Mouse (Mus musculus): ENCODE results near the gene Ctdsp1. TPM values are rescaled to one million over a fixed set of nuclear protein-coding genes. Genes with fewer than 3 reads are reported as not detected.

The Ctdsp1 gene
- polyA plus RNA-seq, 1 experiment from 2014 or later, result 86.8 TPM

GRCm38 (mm10) chr1:74357531-74357930, 33.8 kb upstream of the Ctdsp1 start:
- ATAC-seq (replicated peaks; ENCODE audit: low FRiP score, low TSS enrichment, low read depth) (no peak), DNase-seq (ENCODE audit: low spot score) (no peak)
- Histone ChIP-seq H3K36me3 (ENCODE audit: control insufficient read depth, insufficient read depth, low read length) (no peaks in the 10 kb centered on the region), H3K4me3 (ENCODE audit: low read depth, low read length) (no peak overlapping the region), H3K4me1 (replicated peaks; ENCODE audit: control insufficient read depth, insufficient read depth, low read length) (no peaks in the 10 kb centered on the region), H3K27me3 (replicated peaks; ENCODE audit: control insufficient read depth, insufficient read depth, low read length) (no peaks in the 10 kb centered on the region), H3K9me3 (ENCODE audit: control insufficient read depth, low read length) (no peaks in the 10 kb centered on the region), H3K27ac (ENCODE audit: low read depth) (no peak overlapping the region), H3K4me2 (ENCODE audit: low read length) (no peak overlapping the region), H3K9ac (ENCODE audit: low read length) (no peak overlapping the region)

- no peak overlapping the region for H3K4me2 ChIP-seq (ENCODE audit: low read length)
- ATAC-seq (replicated peaks; ENCODE audit: low FRiP score, low TSS enrichment, low read depth) (no peak), DNase-seq (ENCODE audit: low spot score) (no peak)
- no peaks in the 10 kb centered on the region for H3K4me1 ChIP-seq (replicated peaks; ENCODE audit: control insufficient read depth, insufficient read depth, low read length)
- no peak overlapping the region for H3K9ac ChIP-seq (ENCODE audit: low read length)
- 83% methylated on average over 5 of the region's 5 CpGs for WGBS
- H3K9me3 ChIP-seq (ENCODE audit: control insufficient read depth, low read length), result no peaks in the 10 kb centered on the region
- H3K36me3 ChIP-seq (ENCODE audit: control insufficient read depth, insufficient read depth, low read length), result no peaks in the 10 kb centered on the region
- H3K27me3 ChIP-seq (replicated peaks; ENCODE audit: control insufficient read depth, insufficient read depth, low read length), result no peaks in the 10 kb centered on the region
- H3K27ac ChIP-seq (ENCODE audit: low read depth), result no peak overlapping the region
- H3K4me3 ChIP-seq (ENCODE audit: low read depth, low read length), result no peak overlapping the region
These were observed 31.3 kb upstream of the Ctdsp1 start for GRCm38 (mm10) chr1:74359952-74360517.

- Histone ChIP-seq H3K4me2 (ENCODE audit: low read length) (no peak within 1 kb of the TSS), H3K4me3 (ENCODE audit: low read depth, low read length) (no peak within 1 kb of the TSS), H3K4me1 (replicated peaks; ENCODE audit: control insufficient read depth, insufficient read depth, low read length) (no peaks in the 10 kb centered on the region), H3K9ac (ENCODE audit: low read length) (no peak within 1 kb of the TSS), H3K36me3 (ENCODE audit: control insufficient read depth, insufficient read depth, low read length) (no peaks in the 10 kb centered on the region), H3K27ac (ENCODE audit: low read depth) (no peak within 1 kb of the TSS), H3K9me3 (ENCODE audit: control insufficient read depth, low read length) (no peaks in the 10 kb centered on the region), H3K27me3 (replicated peaks; ENCODE audit: control insufficient read depth, insufficient read depth, low read length) (no peaks in the 10 kb centered on the region)
- ATAC-seq (replicated peaks; ENCODE audit: low FRiP score, low TSS enrichment, low read depth) (peak; percentile 66), DNase-seq (ENCODE audit: low spot score) (peak; percentile 76)
- WGBS, result 4% methylated on average over 2 of the region's 2 CpGs
These were observed 29.5 kb upstream of the Ctdsp1 start, which contains the start of gene Catip for GRCm38 (mm10) chr1:74361812-74362211. TSS of gene Catip (plus strand) at chr1:74362108.

GRCm38 (mm10) chr1:74362325-74363229, 28.7 kb upstream of the Ctdsp1 start:
- no peaks in the 10 kb centered on the region for H3K9me3 ChIP-seq (ENCODE audit: control insufficient read depth, low read length)
- H3K4me1 ChIP-seq (replicated peaks; ENCODE audit: control insufficient read depth, insufficient read depth, low read length), result 0 out of 2 replicates have a peak, but pooled peaks cover under 1% of the 10 kb centered on the region
- no peak overlapping the region for H3K27ac ChIP-seq (ENCODE audit: low read depth)
- no peak overlapping the region for H3K4me2 ChIP-seq (ENCODE audit: low read length)
- 56% methylated on average over 17 of the region's 17 CpGs for WGBS
- peak; percentile 14; the same call in 1 of the 2 replicates for ATAC-seq (replicated peaks; ENCODE audit: low FRiP score, low TSS enrichment, low read depth)
- no peaks in the 10 kb centered on the region for H3K27me3 ChIP-seq (replicated peaks; ENCODE audit: control insufficient read depth, insufficient read depth, low read length)
- no peak for DNase-seq (ENCODE audit: low spot score)
- no peak overlapping the region for H3K9ac ChIP-seq (ENCODE audit: low read length)
- no peak overlapping the region for H3K4me3 ChIP-seq (ENCODE audit: low read depth, low read length)
- no peaks in the 10 kb centered on the region for H3K36me3 ChIP-seq (ENCODE audit: control insufficient read depth, insufficient read depth, low read length)

- no peak overlapping the region for H3K27ac ChIP-seq (ENCODE audit: low read depth)
- no peak for DNase-seq (ENCODE audit: low spot score)
- WGBS, result 60% methylated on average over 5 of the region's 5 CpGs
- no peaks in the 10 kb centered on the region for H3K36me3 ChIP-seq (ENCODE audit: control insufficient read depth, insufficient read depth, low read length)
- no peaks in the 10 kb centered on the region for H3K27me3 ChIP-seq (replicated peaks; ENCODE audit: control insufficient read depth, insufficient read depth, low read length)
- H3K4me3 ChIP-seq (ENCODE audit: low read depth, low read length), result no peak overlapping the region
- ATAC-seq (replicated peaks; ENCODE audit: low FRiP score, low TSS enrichment, low read depth), result no peak
- H3K4me2 ChIP-seq (ENCODE audit: low read length), result no peak overlapping the region
- H3K4me1 ChIP-seq (replicated peaks; ENCODE audit: control insufficient read depth, insufficient read depth, low read length), result peaks cover 9% of the 10 kb centered on the region; the same call in 1 of the 2 replicates
- H3K9ac ChIP-seq (ENCODE audit: low read length), result no peak overlapping the region
- H3K9me3 ChIP-seq (ENCODE audit: control insufficient read depth, low read length), result no peaks in the 10 kb centered on the region
These were observed 27.9 kb upstream of the Ctdsp1 start for GRCm38 (mm10) chr1:74363437-74363836.

GRCm38 (mm10) chr1:74364270-74364669, 27.0 kb upstream of the Ctdsp1 start:
- ATAC-seq (replicated peaks; ENCODE audit: low FRiP score, low TSS enrichment, low read depth), result no peak

GRCm38 (mm10) chr1:74367886-74368645, 23.2 kb upstream of the Ctdsp1 start:
- H3K4me3 ChIP-seq (ENCODE audit: low read depth, low read length), result peak overlapping the region; percentile 36
- peaks cover 11% of the 10 kb centered on the region; the same call in 1 of the 2 replicates for H3K4me1 ChIP-seq (replicated peaks; ENCODE audit: control insufficient read depth, insufficient read depth, low read length)
- ATAC-seq (replicated peaks; ENCODE audit: low FRiP score, low TSS enrichment, low read depth), result peak; percentile 84
- WGBS, result 13% methylated on average over 34 of the region's 34 CpGs
- no peaks in the 10 kb centered on the region for H3K9me3 ChIP-seq (ENCODE audit: control insufficient read depth, low read length)
- H3K4me2 ChIP-seq (ENCODE audit: low read length), result peak overlapping the region; percentile 65
- no peaks in the 10 kb centered on the region for H3K36me3 ChIP-seq (ENCODE audit: control insufficient read depth, insufficient read depth, low read length)
- no peaks in the 10 kb centered on the region for H3K27me3 ChIP-seq (replicated peaks; ENCODE audit: control insufficient read depth, insufficient read depth, low read length)
- H3K27ac ChIP-seq (ENCODE audit: low read depth), result no peak overlapping the region
- peak; percentile 68 for DNase-seq (ENCODE audit: low spot score)
- peak overlapping the region; percentile 42; the same call in 1 of the 2 replicates for H3K9ac ChIP-seq (ENCODE audit: low read length)

More at GRCm38 (mm10) chr1:74364270-74364669, 27.0 kb upstream of the Ctdsp1 start:
- H3K4me1 ChIP-seq (replicated peaks; ENCODE audit: control insufficient read depth, insufficient read depth, low read length), result peaks cover 11% of the 10 kb centered on the region; the same call in 1 of the 2 replicates
- H3K9me3 ChIP-seq (ENCODE audit: control insufficient read depth, low read length), result no peaks in the 10 kb centered on the region
- H3K36me3 ChIP-seq (ENCODE audit: control insufficient read depth, insufficient read depth, low read length), result no peaks in the 10 kb centered on the region
- WGBS, result 69% methylated on average over 8 of the region's 8 CpGs
- H3K4me3 ChIP-seq (ENCODE audit: low read depth, low read length), result no peak overlapping the region
- no peak overlapping the region for H3K9ac ChIP-seq (ENCODE audit: low read length)
- DNase-seq (ENCODE audit: low spot score), result no peak
- H3K4me2 ChIP-seq (ENCODE audit: low read length), result no peak overlapping the region
- no peaks in the 10 kb centered on the region for H3K27me3 ChIP-seq (replicated peaks; ENCODE audit: control insufficient read depth, insufficient read depth, low read length)
- H3K27ac ChIP-seq (ENCODE audit: low read depth), result no peak overlapping the region

- Histone ChIP-seq H3K9me3 (ENCODE audit: control insufficient read depth, low read length) (no peaks in the 10 kb centered on the region), H3K4me2 (ENCODE audit: low read length) (no peak overlapping the region), H3K36me3 (ENCODE audit: control insufficient read depth, insufficient read depth, low read length) (no peaks in the 10 kb centered on the region), H3K27ac (ENCODE audit: low read depth) (no peak overlapping the region), H3K9ac (ENCODE audit: low read length) (no peak overlapping the region), H3K4me3 (ENCODE audit: low read depth, low read length) (no peak overlapping the region), H3K27me3 (replicated peaks; ENCODE audit: control insufficient read depth, insufficient read depth, low read length) (no peaks in the 10 kb centered on the region), H3K4me1 (replicated peaks; ENCODE audit: control insufficient read depth, insufficient read depth, low read length) (peaks cover 11% of the 10 kb centered on the region; the same call in 1 of the 2 replicates)
- WGBS, result 46% methylated on average over 4 of the region's 4 CpGs
- no peak for DNase-seq (ENCODE audit: low spot score)
- no peak for ATAC-seq (replicated peaks; ENCODE audit: low FRiP score, low TSS enrichment, low read depth)
These were observed 21.3 kb upstream of the Ctdsp1 start for GRCm38 (mm10) chr1:74370040-74370439.

Data from intestine, embryonic 14.5 days (tissue).